Mouse (Mus musculus) midbrain, embryonic 14.5 days (tissue): ENCODE measurements around the gene Fgfr2. TPM values are rescaled to one million over a fixed set of nuclear protein-coding genes. Genes with fewer than 3 reads are reported as not detected.

ENCODE experiments used
- ATAC-seq: fragments of 200-750 bp; cut with Nextera tagmentation; 2 replicates; pipeline ENCODE4 v1.8.0; 2017; ENCODE audit warnings: moderate number of reproducible peaks, moderate library complexity; ENCODE audit not compliant: low FRiP score, low TSS enrichment
- DNase-seq: peaks from one replicate; pipeline ENCODE4 v3.0.0-alpha.2; 2015
- H3K27ac ChIP-seq: fragments of 300-500 bp; sonication (generic); replicated peaks from 2 replicates; pipeline ENCODE4 v1.5.1; 2014; ENCODE audit warnings: mild to moderate bottlenecking, low read depth, low read length, moderate library complexity
- H3K27me3 ChIP-seq: fragments of 300-500 bp; sonication (generic); 2 replicates; pipeline ENCODE4 v1.6.1; 2014; ENCODE audit warnings: low read length, control low read depth, mixed read lengths; ENCODE audit not compliant: control insufficient read depth, insufficient read depth
- H3K36me3 ChIP-seq: fragments of 300-500 bp; sonication (generic); 2 replicates; pipeline ENCODE4 v1.6.1; 2014; ENCODE audit warnings: low read length, control low read depth; ENCODE audit not compliant: control insufficient read depth, insufficient read depth
- H3K4me1 ChIP-seq: fragments of 300-500 bp; sonication (generic); 2 replicates; pipeline ENCODE4 v1.6.1; 2014; ENCODE audit warnings: mild to moderate bottlenecking, antibody characterized with exemption, low read length, control low read depth; ENCODE audit not compliant: control insufficient read depth, insufficient read depth
- H3K4me2 ChIP-seq: fragments of 300-500 bp; sonication (generic); 2 replicates; pipeline ENCODE4 v1.6.1; 2014; ENCODE audit warnings: mild to moderate bottlenecking, low read length, moderate library complexity
- H3K4me3 ChIP-seq: fragments of 300-500 bp; sonication (generic); replicated peaks from 2 replicates; pipeline ENCODE4 v1.5.1; 2014; ENCODE audit warnings: low read depth, low read length
- H3K9ac ChIP-seq: fragments of 300-500 bp; sonication (generic); replicated peaks from 2 replicates; pipeline ENCODE4 v1.6.1; 2014; ENCODE audit warnings: mild to moderate bottlenecking, low read length, moderate library complexity
- H3K9me3 ChIP-seq: fragments of 300-500 bp; sonication (generic); 2 replicates; pipeline ENCODE4 v1.6.1; 2016; ENCODE audit warnings: low read length, control low read depth, mixed read lengths; ENCODE audit not compliant: control insufficient read depth
- WGBS: fragments of 180-500 bp; shearing (Covaris S2); extraction: QIAGEN DNeasy Blood & Tissue Kit; methylation state at CpG from one replicate; pipeline ENCODE4 v1.1.7; 2014; 5-methylcytosine and 5-hydroxymethylcytosine counted together
- polyA plus RNA-seq: library from polyadenylated mRNA; unstranded; fragments of >200 nt; fragmentation: Nextera tagmentation; extraction: Ambion mirVana; gene quantifications from 2 replicates; pipeline ENCODE4 v1.2.1, GENCODE M21; 2014

The Fgfr2 gene
- polyA plus RNA-seq, 1 experiment from 2014 or later: 28.1 TPM

DNA sequence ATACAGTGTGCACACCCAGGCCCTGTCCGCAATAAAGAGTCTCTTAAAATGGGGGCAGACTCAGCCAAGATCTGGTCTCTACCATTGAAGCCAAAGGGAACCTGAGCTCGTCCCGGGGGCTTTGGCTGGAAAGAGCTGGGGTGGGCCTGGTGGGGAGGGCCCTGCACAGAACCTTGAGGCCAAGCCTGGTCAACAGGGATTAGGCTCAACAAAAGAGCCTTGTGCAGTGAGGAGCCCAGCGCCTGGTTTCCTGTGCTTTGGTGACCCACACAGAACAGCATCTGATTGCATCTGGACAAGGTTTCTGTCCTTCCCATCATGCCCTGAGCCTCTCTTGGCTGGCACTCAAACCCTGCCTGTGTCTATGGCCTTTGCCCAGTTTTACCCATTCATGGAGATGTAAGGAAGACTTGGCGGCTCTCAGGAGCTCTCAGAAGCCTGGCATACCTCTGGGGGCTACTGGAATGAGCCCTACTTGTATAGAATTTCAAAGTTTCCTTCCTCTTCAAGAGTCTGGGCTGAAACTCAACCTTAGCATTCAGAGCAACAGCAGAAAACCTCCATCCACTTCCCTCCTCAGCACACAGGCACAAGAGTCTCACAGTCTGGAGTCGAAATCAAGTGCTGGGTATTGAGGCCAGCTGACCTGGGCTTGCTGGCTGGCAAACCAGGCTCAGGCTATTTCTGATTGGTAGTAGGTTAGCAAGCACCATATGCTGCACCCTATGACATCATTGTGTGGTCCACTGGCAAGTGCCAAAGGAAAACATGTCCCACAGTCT lies 911.0 kb downstream of the Fgfr2 start:
- 76% methylated on average over 6 of the region's 6 CpGs for WGBS
- DNase-seq (peak; percentile 39), ATAC-seq (no peak)
- Histone ChIP-seq H3K27me3 (no peaks in the 10 kb centered on the region), H3K36me3 (no peaks in the 10 kb centered on the region), H3K27ac (no peak overlapping the region), H3K4me1 (peaks cover 10% of the 10 kb centered on the region; the same call in 1 of the 2 replicates), H3K9me3 (no peaks in the 10 kb centered on the region), H3K4me3 (no peak overlapping the region), H3K9ac (no peak overlapping the region), H3K4me2 (no peak overlapping the region)

- Histone ChIP-seq H3K36me3 (no peaks in the 10 kb centered on the region), H3K9ac (no peak overlapping the region), H3K4me3 (no peak overlapping the region), H3K27me3 (no peaks in the 10 kb centered on the region), H3K27ac (no peak overlapping the region), H3K9me3 (no peaks in the 10 kb centered on the region), H3K4me2 (no peak overlapping the region), H3K4me1 (peaks cover 10% of the 10 kb centered on the region; the same call in 1 of the 2 replicates)
- peak; percentile 60 for DNase-seq
- ATAC-seq: no peak
- 82% methylated on average over 5 of the region's 5 CpGs for WGBS
Measured at GRCm38 (mm10) chr7:132210616-132211015, 912.5 kb downstream of the Fgfr2 start.

DNA sequence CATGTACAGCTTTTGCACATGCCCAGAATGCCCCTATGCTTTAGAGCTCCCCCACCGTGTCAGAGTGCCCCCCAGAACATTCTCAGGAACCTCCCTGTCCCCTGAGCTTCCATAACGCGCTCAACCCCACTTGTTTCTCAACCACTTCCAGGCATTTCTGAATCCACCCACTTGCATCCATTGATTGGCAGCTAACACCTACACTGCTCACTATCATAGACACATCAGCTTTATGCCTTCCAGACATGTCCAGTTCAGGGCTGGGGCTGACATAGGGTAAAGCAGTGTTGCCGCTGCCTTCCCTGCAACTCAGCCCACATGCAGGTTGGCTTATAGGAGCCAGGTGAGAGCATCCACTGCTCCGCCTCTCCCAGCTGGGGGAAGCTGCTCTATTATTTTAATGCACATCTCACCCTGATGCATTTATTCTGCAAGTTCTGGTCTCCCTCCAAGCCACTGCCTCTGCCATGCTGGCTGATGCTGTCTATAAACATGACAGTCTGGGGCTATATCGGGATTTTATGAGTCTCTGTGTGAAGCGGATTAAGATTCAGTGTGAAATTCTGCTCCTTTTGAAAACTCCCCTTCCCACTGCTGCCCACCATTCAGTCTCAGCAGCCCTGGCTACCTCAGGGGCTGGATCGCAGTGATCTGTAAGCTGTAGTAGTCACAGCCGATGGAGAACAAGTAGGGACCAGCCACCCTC lies 914.1 kb downstream of the Fgfr2 start:
- Histone ChIP-seq H3K27ac (no peak overlapping the region), H3K9me3 (no peaks in the 10 kb centered on the region), H3K4me1 (peaks cover 10% of the 10 kb centered on the region; the same call in 1 of the 2 replicates), H3K27me3 (no peaks in the 10 kb centered on the region), H3K4me2 (no peak overlapping the region), H3K36me3 (no peaks in the 10 kb centered on the region), H3K9ac (no peak overlapping the region), H3K4me3 (no peak overlapping the region)
- DNase-seq: no peak
- no peak for ATAC-seq
- 66% methylated on average over 9 of the region's 9 CpGs for WGBS

- H3K9ac ChIP-seq: no peak overlapping the region
- WGBS: 58% methylated on average over 1 of the region's 1 CpGs
- H3K27ac ChIP-seq: no peak overlapping the region
- no peaks in the 10 kb centered on the region for H3K27me3 ChIP-seq
- no peak for ATAC-seq
- 0 out of 2 replicates have a peak, but pooled peaks cover 5% of the 10 kb centered on the region for H3K4me1 ChIP-seq
- no peaks in the 10 kb centered on the region for H3K9me3 ChIP-seq
- H3K4me3 ChIP-seq: no peak overlapping the region
- DNase-seq: no peak
- H3K36me3 ChIP-seq: no peaks in the 10 kb centered on the region
- no peak overlapping the region for H3K4me2 ChIP-seq
Measured at GRCm38 (mm10) chr7:132204073-132204612, 919.0 kb downstream of the Fgfr2 start.

DNA sequence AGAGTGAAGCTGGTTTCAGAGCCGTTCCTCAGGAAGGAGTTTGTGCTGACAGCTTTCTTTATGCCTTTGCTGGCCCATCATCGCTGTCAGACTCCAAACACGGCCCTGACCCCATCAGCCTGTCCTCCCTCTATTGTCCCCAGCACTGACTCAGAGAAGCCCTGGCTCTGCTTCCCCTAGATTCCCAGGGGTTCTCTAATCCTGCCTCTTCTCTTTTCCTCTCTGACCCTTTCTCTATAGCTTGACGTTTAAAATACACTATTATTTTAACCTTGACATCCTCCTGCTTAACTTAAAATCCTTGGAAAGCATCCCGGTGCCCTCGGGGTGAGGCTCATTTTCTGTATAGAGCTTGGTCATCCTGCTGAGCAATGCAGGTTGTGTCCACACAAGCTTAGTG lies 923.5 kb downstream of the Fgfr2 start:
- Histone ChIP-seq H3K4me2 (no peak overlapping the region), H3K27ac (no peak overlapping the region), H3K4me1 (0 out of 2 replicates have a peak, but pooled peaks cover 5% of the 10 kb centered on the region), H3K9me3 (no peaks in the 10 kb centered on the region), H3K36me3 (no peaks in the 10 kb centered on the region), H3K27me3 (no peaks in the 10 kb centered on the region), H3K9ac (no peak overlapping the region), H3K4me3 (no peak overlapping the region)
- no peak for DNase-seq
- 22% methylated on average over 6 of the region's 6 CpGs for WGBS
- ATAC-seq: no peak

DNA sequence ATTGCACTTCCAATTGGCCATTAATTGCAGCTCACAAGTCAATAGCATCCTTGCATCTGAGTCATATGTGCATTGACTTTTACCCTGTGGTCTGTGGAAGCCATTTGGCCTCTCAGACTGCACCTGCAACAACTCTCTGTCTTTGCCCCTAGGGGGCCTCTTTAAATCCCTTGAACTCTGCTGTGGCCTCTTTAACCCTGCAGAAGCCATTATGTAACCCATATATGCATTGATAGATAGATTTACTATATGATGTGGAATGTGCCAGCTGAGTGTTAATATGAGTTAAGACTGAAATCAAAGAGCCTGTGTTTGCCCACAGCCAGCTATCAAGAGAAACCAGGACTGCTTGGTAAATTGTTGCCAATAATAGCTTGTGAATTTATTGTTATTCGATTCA lies 924.3 kb downstream of the Fgfr2 start:
- no peak overlapping the region for H3K9ac ChIP-seq
- H3K9me3 ChIP-seq: no peaks in the 10 kb centered on the region
- H3K27me3 ChIP-seq: no peaks in the 10 kb centered on the region
- ATAC-seq (no peak), DNase-seq (no peak)
- H3K36me3 ChIP-seq: no peaks in the 10 kb centered on the region
- H3K4me3 ChIP-seq: no peak overlapping the region
- no peak overlapping the region for H3K4me2 ChIP-seq
- H3K4me1 ChIP-seq: 0 out of 2 replicates have a peak, but pooled peaks cover 5% of the 10 kb centered on the region
- H3K27ac ChIP-seq: no peak overlapping the region
- WGBS: 85% methylated on average over 1 of the region's 1 CpGs

DNA sequence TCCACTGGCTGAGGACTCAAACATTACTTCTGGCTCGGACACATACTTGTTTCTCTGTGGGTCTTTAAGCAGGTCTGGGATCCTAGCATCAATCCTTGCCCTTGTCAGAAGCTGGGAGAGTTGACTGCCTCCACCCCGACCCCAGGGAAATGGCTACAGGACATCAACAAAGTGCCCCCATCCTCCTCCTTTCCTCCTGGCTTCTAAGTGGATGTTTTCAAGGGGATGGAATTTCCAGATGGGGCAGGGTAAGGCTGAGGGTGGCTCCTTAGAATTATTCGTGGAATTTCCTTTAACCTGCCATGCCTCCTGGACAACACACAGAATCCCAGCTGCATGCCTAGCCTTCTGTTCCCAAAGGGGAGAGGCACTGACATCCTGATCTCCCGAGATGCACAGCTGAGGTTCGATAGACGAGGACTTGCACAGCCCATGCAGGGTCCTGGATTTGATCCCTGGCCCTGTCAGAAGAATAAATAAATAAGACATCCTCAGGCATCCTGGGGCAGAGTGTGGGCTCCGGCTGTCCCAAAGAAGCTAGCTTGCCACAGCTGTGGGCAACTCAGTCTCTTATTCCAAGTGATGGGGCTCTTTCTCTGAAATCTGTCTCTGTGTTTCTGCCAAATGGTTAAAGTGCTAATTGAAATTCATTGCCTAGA lies 925.2 kb downstream of the Fgfr2 start:
- Histone ChIP-seq H3K4me1 (0 out of 2 replicates have a peak, but pooled peaks cover 5% of the 10 kb centered on the region), H3K4me3 (no peak overlapping the region), H3K4me2 (no peak overlapping the region), H3K9ac (no peak overlapping the region), H3K9me3 (no peaks in the 10 kb centered on the region), H3K27me3 (no peaks in the 10 kb centered on the region), H3K36me3 (no peaks in the 10 kb centered on the region), H3K27ac (no peak overlapping the region)
- 60% methylated on average over 7 of the region's 7 CpGs for WGBS
- no peak for DNase-seq
- ATAC-seq: no peak

DNA sequence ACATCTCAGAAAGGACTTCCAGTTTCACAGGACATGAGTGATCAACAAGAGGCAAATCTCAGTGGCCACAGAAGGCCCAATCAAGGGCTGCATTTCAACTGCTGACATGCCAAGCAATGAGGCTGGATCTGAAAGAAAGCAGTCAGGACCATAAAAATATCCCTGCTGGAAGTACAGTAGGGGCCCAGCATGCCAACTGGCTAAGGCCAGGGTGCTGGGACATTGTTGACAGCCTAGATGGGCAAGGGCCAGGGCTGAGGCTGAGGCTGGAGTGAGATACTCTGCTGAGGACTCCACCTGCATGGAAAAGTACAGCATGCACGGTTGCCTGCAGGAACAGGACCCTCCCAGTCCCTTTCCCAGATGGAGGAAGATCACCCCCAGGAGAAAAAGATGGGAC lies 926.6 kb downstream of the Fgfr2 start:
- Histone ChIP-seq H3K27me3 (no peaks in the 10 kb centered on the region), H3K4me2 (no peak overlapping the region), H3K4me1 (0 out of 2 replicates have a peak, but pooled peaks cover 5% of the 10 kb centered on the region), H3K9ac (no peak overlapping the region), H3K36me3 (no peaks in the 10 kb centered on the region), H3K4me3 (no peak overlapping the region), H3K9me3 (no peaks in the 10 kb centered on the region), H3K27ac (no peak overlapping the region)
- DNase-seq (no peak), ATAC-seq (no peak)
- 80% methylated on average over 1 of the region's 1 CpGs for WGBS
